Mouse (Mus musculus): ENCODE measurements around the gene Ehmt1.

DNA sequence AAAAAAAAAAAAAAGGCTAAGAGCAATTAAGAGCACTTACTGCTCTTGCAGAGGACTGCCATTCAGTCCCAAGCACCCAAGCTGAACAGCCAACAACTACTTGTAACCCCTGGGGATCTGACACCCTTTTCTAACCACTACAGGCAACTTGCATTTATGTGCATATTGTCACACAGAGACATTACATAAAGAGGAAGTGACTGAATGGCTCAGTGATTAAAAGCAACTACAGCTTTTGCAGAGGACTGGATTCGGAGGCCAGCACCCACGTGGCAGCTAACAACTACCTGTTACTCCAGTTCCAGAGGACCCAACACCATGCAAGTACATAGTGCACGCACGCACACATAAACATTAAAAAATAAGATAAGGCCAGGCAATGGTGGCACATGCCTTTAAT, 8.9 kb downstream of the Ehmt1 start:
- TF ChIP-seq CTCF (conservative IDR thresholded peaks at IDR 0.05; ENCODE audit: insufficient read depth, insufficient read length, low read depth, low read length), result no peak
- no peak for TF ChIP-seq POLR2A (IDR thresholded peaks at IDR 0.05; ENCODE audit: low read depth, low read length)

All from kidney, adult 2 months (tissue).